Comparison of ENCODE assay signal across 19 mouse cellular contexts in genomic region chr13:102989616-102990015, GRCm38 (mm10).
"Had no signal": no experiment of that assay in that cellular context is flagged by ENCODE, and none has a peak within 500 bp of the region (broad histone marks: within the 10 kb centered on the region; RNA-seq: fewer than 3 reads in every experiment).

No protein-coding gene starts in this region.

- H3K4me1 ChIP-seq: intestine, embryonic 15.5 days; limb, embryonic 12.5 days; limb, embryonic 15.5 days; megakaryocyte, embryonic 14.5 days had no signal

- ATAC-seq: intestine, embryonic 15.5 days; liver, postnatal 0 days; midbrain, embryonic 15.5 days had no signal

- H3K4me3 ChIP-seq: intestine, embryonic 15.5 days; limb, embryonic 12.5 days; limb, embryonic 15.5 days; megakaryocyte, embryonic 14.5 days; midbrain, embryonic 10.5 days; midbrain, embryonic 15.5 days had no signal

- H3K27ac ChIP-seq: intestine, embryonic 15.5 days; limb, embryonic 12.5 days; limb, embryonic 15.5 days; liver, embryonic 14.5 days; midbrain, embryonic 10.5 days; midbrain, embryonic 15.5 days had no signal

- H3K36me3 ChIP-seq: intestine, embryonic 15.5 days; limb, embryonic 12.5 days; limb, embryonic 15.5 days; midbrain, embryonic 10.5 days; midbrain, embryonic 15.5 days had no signal

- H3K27me3 ChIP-seq: intestine, embryonic 15.5 days; limb, embryonic 12.5 days; limb, embryonic 15.5 days; megakaryocyte, embryonic 14.5 days; midbrain, embryonic 15.5 days had no signal

- H3K9me3 ChIP-seq: intestine, embryonic 15.5 days; limb, embryonic 15.5 days; midbrain, embryonic 15.5 days had no signal

- H3K4me2 ChIP-seq: intestine, embryonic 15.5 days; limb, embryonic 12.5 days; limb, embryonic 15.5 days; liver, embryonic 11.5 days; lung, embryonic 14.5 days; midbrain, embryonic 15.5 days had no signal

- DNase-seq: kidney, adult 18-20 months; kidney, adult 9 months; kidney, postnatal 25 days; layer of hippocampus, postnatal 36 days; left cerebral cortex, postnatal 4 days; liver, postnatal 0 days; lung, embryonic 14.5 days; lung, postnatal 10 days; lung, postnatal 36 days; thymus, adult 18-20 months; thymus, postnatal 36 days had no signal

- H3K9ac ChIP-seq: intestine, embryonic 15.5 days; limb, embryonic 12.5 days; limb, embryonic 15.5 days; liver, embryonic 14.5 days; liver, postnatal 0 days; lung, embryonic 14.5 days; midbrain, embryonic 15.5 days had no signal
